Mouse (Mus musculus) small intestine, adult 2 months (tissue): ENCODE measurements at regions not wholly inside any gene's neighbourhood (a gene's known extent, or its start where the extent isn't known, plus 50 kb on each side); places are given as distances from the start of the nearest gene placed in this dataset.

Source experiments
- CTCF ChIP-seq: fragments of 200-500 bp; IDR thresholded peaks from 2 replicates; pipeline ENCODE4 v1.5.1; 2012; ENCODE audit warnings: low read depth, mild to moderate bottlenecking, control low read depth, inconsistent platforms, low read length, moderate library complexity, mixed read lengths; ENCODE audit not compliant: insufficient replicate concordance, insufficient read length; ENCODE audit errors: extremely low read depth
- POLR2A ChIP-seq: fragments of 200-500 bp; IDR thresholded peaks from 2 replicates; pipeline ENCODE4 v1.6.1; 2012; ENCODE audit warnings: low read depth, mild to moderate bottlenecking, control low read depth, inconsistent platforms, low read length, moderate library complexity

- no peak for TF ChIP-seq CTCF
- TF ChIP-seq POLR2A, result no peak
These were observed 189.0 kb upstream of the Ctbp2 start for GRCm38 (mm10) chr7:133313115-133313514.
